Mouse (Mus musculus): ENCODE data around the gene Fbxo24. TPM values are rescaled to one million over a fixed set of nuclear protein-coding genes. Genes with fewer than 3 reads are reported as not detected.

Fbxo24 gene
- polyA plus RNA-seq, 1 experiment: 0.29 TPM

GRCm38 (mm10) chr5:137656977-137657376, 28.2 kb upstream of the Fbxo24 start:
- Histone ChIP-seq H3ac (ENCODE audit: control insufficient read depth, insufficient read length, low read depth) (no peak overlapping the region), H3K4me3 (ENCODE audit: insufficient read depth, poor library complexity, severe bottlenecking) (no peak overlapping the region), H3K36me3 (ENCODE audit: control insufficient read depth, insufficient read depth) (peaks cover 4% of the 10 kb centered on the region), H3K79me3 (ENCODE audit: low read depth) (no peaks in the 10 kb centered on the region), H3K79me2 (ENCODE audit: control insufficient read depth, insufficient read depth) (no peaks in the 10 kb centered on the region), H3K27me3 (ENCODE audit: control insufficient read depth, insufficient read depth, insufficient read length) (no peaks in the 10 kb centered on the region)
- TF ChIP-seq CTCF (IDR thresholded peaks at IDR 0.05; ENCODE audit: control insufficient read depth, insufficient read depth, insufficient read length) (peak; percentile 26), FOSL1 (IDR thresholded peaks at IDR 0.05; ENCODE audit: insufficient read depth, low read length, poor library complexity, severe bottlenecking) (no peak)

- Histone ChIP-seq H3K4me3 (ENCODE audit: insufficient read depth, poor library complexity, severe bottlenecking) (no peak overlapping the region), H3K27me3 (ENCODE audit: control insufficient read depth, insufficient read depth, insufficient read length) (no peaks in the 10 kb centered on the region), H3K36me3 (ENCODE audit: control insufficient read depth, insufficient read depth) (peaks cover 7% of the 10 kb centered on the region), H3K79me3 (ENCODE audit: low read depth) (no peaks in the 10 kb centered on the region), H3K79me2 (ENCODE audit: control insufficient read depth, insufficient read depth) (no peaks in the 10 kb centered on the region), H3ac (ENCODE audit: control insufficient read depth, insufficient read length, low read depth) (no peak overlapping the region)
- TF ChIP-seq CEBPB (IDR thresholded peaks at IDR 0.05; ENCODE audit: low read depth) (no peak), MAX (IDR thresholded peaks at IDR 0.05) (no peak), USF1 (IDR thresholded peaks at IDR 0.05; ENCODE audit: low read depth) (no peak), MYOD1 (IDR thresholded peaks at IDR 0.05; ENCODE audit: control insufficient read depth, insufficient read length, low read depth) (no peak), CTCF (IDR thresholded peaks at IDR 0.05; ENCODE audit: control insufficient read depth, insufficient read depth, insufficient read length) (no peak), FOSL1 (IDR thresholded peaks at IDR 0.05; ENCODE audit: insufficient read depth, low read length, poor library complexity, severe bottlenecking) (no peak), MYOG (IDR thresholded peaks at IDR 0.05; ENCODE audit: control insufficient read depth, extremely low read depth, insufficient read length) (no peak)
Observed at GRCm38 (mm10) chr5:137654746-137655145, 25.9 kb upstream of the Fbxo24 start.

- Histone ChIP-seq H3K4me3 (ENCODE audit: insufficient read depth, poor library complexity, severe bottlenecking) (no peak overlapping the region), H3ac (ENCODE audit: control insufficient read depth, insufficient read length, low read depth) (no peak overlapping the region), H3K36me3 (ENCODE audit: control insufficient read depth, insufficient read depth) (peaks cover 7% of the 10 kb centered on the region), H3K79me2 (ENCODE audit: control insufficient read depth, insufficient read depth) (no peaks in the 10 kb centered on the region), H3K79me3 (ENCODE audit: low read depth) (no peaks in the 10 kb centered on the region), H3K27me3 (ENCODE audit: control insufficient read depth, insufficient read depth, insufficient read length) (no peaks in the 10 kb centered on the region)
- TF ChIP-seq CTCF (IDR thresholded peaks at IDR 0.05; ENCODE audit: control insufficient read depth, insufficient read depth, insufficient read length): no peak
- TF ChIP-seq MYOD1 (IDR thresholded peaks at IDR 0.05; ENCODE audit: control insufficient read depth, insufficient read length, low read depth): no peak
- TF ChIP-seq MAX (IDR thresholded peaks at IDR 0.05): no peak
- no peak for TF ChIP-seq MYOG (IDR thresholded peaks at IDR 0.05; ENCODE audit: control insufficient read depth, extremely low read depth, insufficient read length)
- no peak for TF ChIP-seq USF1 (IDR thresholded peaks at IDR 0.05; ENCODE audit: low read depth)
- TF ChIP-seq FOSL1 (IDR thresholded peaks at IDR 0.05; ENCODE audit: insufficient read depth, low read length, poor library complexity, severe bottlenecking): no peak
- no peak for TF ChIP-seq CEBPB (IDR thresholded peaks at IDR 0.05; ENCODE audit: low read depth)
Observed at GRCm38 (mm10) chr5:137653366-137653765, 24.6 kb upstream of the Fbxo24 start.

- H3K79me2 ChIP-seq (ENCODE audit: control insufficient read depth, insufficient read depth): no peaks in the 10 kb centered on the region
- no peaks in the 10 kb centered on the region for H3K79me3 ChIP-seq (ENCODE audit: low read depth)
- no peaks in the 10 kb centered on the region for H3K27me3 ChIP-seq (ENCODE audit: control insufficient read depth, insufficient read depth, insufficient read length)
- TF ChIP-seq CTCF (IDR thresholded peaks at IDR 0.05; ENCODE audit: control insufficient read depth, insufficient read depth, insufficient read length) (peak; percentile 46), FOSL1 (IDR thresholded peaks at IDR 0.05; ENCODE audit: insufficient read depth, low read length, poor library complexity, severe bottlenecking) (no peak)
- H3ac ChIP-seq (ENCODE audit: control insufficient read depth, insufficient read length, low read depth): no peak overlapping the region
- H3K4me3 ChIP-seq (ENCODE audit: insufficient read depth, poor library complexity, severe bottlenecking): no peak overlapping the region
- H3K36me3 ChIP-seq (ENCODE audit: control insufficient read depth, insufficient read depth): peaks cover 7% of the 10 kb centered on the region
Observed at GRCm38 (mm10) chr5:137652474-137652873, 23.7 kb upstream of the Fbxo24 start.

- H3K79me3 ChIP-seq (ENCODE audit: low read depth): no peaks in the 10 kb centered on the region
- H3K4me3 ChIP-seq (ENCODE audit: insufficient read depth, poor library complexity, severe bottlenecking): no peak overlapping the region
- H3K27me3 ChIP-seq (ENCODE audit: control insufficient read depth, insufficient read depth, insufficient read length): no peaks in the 10 kb centered on the region
- H3K79me2 ChIP-seq (ENCODE audit: control insufficient read depth, insufficient read depth): no peaks in the 10 kb centered on the region
- TF ChIP-seq FOSL1 (IDR thresholded peaks at IDR 0.05; ENCODE audit: insufficient read depth, low read length, poor library complexity, severe bottlenecking) (no peak), CEBPB (IDR thresholded peaks at IDR 0.05; ENCODE audit: low read depth) (no peak), MYOG (IDR thresholded peaks at IDR 0.05; ENCODE audit: control insufficient read depth, extremely low read depth, insufficient read length) (no peak), MAX (IDR thresholded peaks at IDR 0.05) (no peak), USF1 (IDR thresholded peaks at IDR 0.05; ENCODE audit: low read depth) (no peak), CTCF (IDR thresholded peaks at IDR 0.05; ENCODE audit: control insufficient read depth, insufficient read depth, insufficient read length) (no peak), MYOD1 (IDR thresholded peaks at IDR 0.05; ENCODE audit: control insufficient read depth, insufficient read length, low read depth) (no peak)
- peaks cover 7% of the 10 kb centered on the region for H3K36me3 ChIP-seq (ENCODE audit: control insufficient read depth, insufficient read depth)
- no peak overlapping the region for H3ac ChIP-seq (ENCODE audit: control insufficient read depth, insufficient read length, low read depth)
Observed at GRCm38 (mm10) chr5:137649669-137650571, 21.1 kb upstream of the Fbxo24 start.

GRCm38 (mm10) chr5:137649251-137649650, 20.4 kb upstream of the Fbxo24 start:
- H3K79me2 ChIP-seq (ENCODE audit: control insufficient read depth, insufficient read depth): no peaks in the 10 kb centered on the region
- peaks cover 7% of the 10 kb centered on the region for H3K36me3 ChIP-seq (ENCODE audit: control insufficient read depth, insufficient read depth)
- H3K4me3 ChIP-seq (ENCODE audit: insufficient read depth, poor library complexity, severe bottlenecking): no peak overlapping the region
- no peaks in the 10 kb centered on the region for H3K79me3 ChIP-seq (ENCODE audit: low read depth)
- no peak for TF ChIP-seq MYOG (IDR thresholded peaks at IDR 0.05; ENCODE audit: control insufficient read depth, extremely low read depth, insufficient read length)
- no peak for TF ChIP-seq CTCF (IDR thresholded peaks at IDR 0.05; ENCODE audit: control insufficient read depth, insufficient read depth, insufficient read length)
- TF ChIP-seq CEBPB (IDR thresholded peaks at IDR 0.05; ENCODE audit: low read depth): no peak
- TF ChIP-seq USF1 (IDR thresholded peaks at IDR 0.05; ENCODE audit: low read depth): no peak
- TF ChIP-seq MAX (IDR thresholded peaks at IDR 0.05): no peak
- no peak for TF ChIP-seq MYOD1 (IDR thresholded peaks at IDR 0.05; ENCODE audit: control insufficient read depth, insufficient read length, low read depth)
- TF ChIP-seq FOSL1 (IDR thresholded peaks at IDR 0.05; ENCODE audit: insufficient read depth, low read length, poor library complexity, severe bottlenecking): no peak
- no peaks in the 10 kb centered on the region for H3K27me3 ChIP-seq (ENCODE audit: control insufficient read depth, insufficient read depth, insufficient read length)
- no peak overlapping the region for H3ac ChIP-seq (ENCODE audit: control insufficient read depth, insufficient read length, low read depth)

Measured in C2C12 (cell line).